Mouse (Mus musculus): Measurements from ENCODE around the gene Cyp2d11. TPM values are rescaled to one million over a fixed set of nuclear protein-coding genes. Genes with fewer than 3 reads are reported as not detected.

The Cyp2d11 gene
- polyA plus RNA-seq, 1 experiment from 2014 or later, result not detected

Small RNA genes lying within 50 kb of the gene (microRNA-seq; reads per million reads assigned to microRNA genes)
- gene Gm25990, result not detected
- not detected for gene Gm27331
- not detected for gene Mir7684

Other genes starting within 250 kb of the Cyp2d11 start
- gene Srebf2, start 246.8 kb downstream of the Cyp2d11 start, polyA plus RNA-seq (2015; fragmentation: Nextera tagmentation; extraction: Ambion mirVana), result 126 and 147 TPM in 2 replicates
- 0.44 and 0.45 TPM in 2 replicates for gene Shisa8, start 181.2 kb downstream of the Cyp2d11 start, polyA plus RNA-seq (2015; fragmentation: Nextera tagmentation; extraction: Ambion mirVana)
- gene Tnfrsf13c, start 169.7 kb downstream of the Cyp2d11 start, polyA plus RNA-seq (2015; fragmentation: Nextera tagmentation; extraction: Ambion mirVana), result 0.10 TPM in 1 of 2 replicates, not detected in the other
- gene Cenpm, start 149.3 kb downstream of the Cyp2d11 start, polyA plus RNA-seq (2015; fragmentation: Nextera tagmentation; extraction: Ambion mirVana), result 78.8 and 84.2 TPM in 2 replicates
- gene 1500009C09Rik, start 141.6 kb downstream of the Cyp2d11 start, polyA plus RNA-seq (2015; fragmentation: Nextera tagmentation; extraction: Ambion mirVana), result 0.10 TPM in 1 of 2 replicates, not detected in the other
- gene Sept3, start 119.1 kb downstream of the Cyp2d11 start, polyA plus RNA-seq (2015; fragmentation: Nextera tagmentation; extraction: Ambion mirVana), result 13.6 and 14.0 TPM in 2 replicates
- 0.18 and 0.35 TPM in 2 replicates for gene Wbp2nl, start 95.1 kb downstream of the Cyp2d11 start, polyA plus RNA-seq (2015; fragmentation: Nextera tagmentation; extraction: Ambion mirVana)
- gene Naga, start 55.1 kb downstream of the Cyp2d11 start, polyA plus RNA-seq (2015; fragmentation: Nextera tagmentation; extraction: Ambion mirVana), result 61.1 and 61.7 TPM in 2 replicates
- gene Pheta2, start 55.1 kb downstream of the Cyp2d11 start, polyA plus RNA-seq (2015; fragmentation: Nextera tagmentation; extraction: Ambion mirVana), result 11.0 and 12.0 TPM in 2 replicates
- gene Smdt1, start 55.1 kb downstream of the Cyp2d11 start, polyA plus RNA-seq (2015; fragmentation: Nextera tagmentation; extraction: Ambion mirVana), result 296 and 297 TPM in 2 replicates
- 428 and 459 TPM in 2 replicates for gene Ndufa6, start 39.7 kb downstream of the Cyp2d11 start, polyA plus RNA-seq (2015; fragmentation: Nextera tagmentation; extraction: Ambion mirVana)
- 12.9 and 18.6 TPM in 2 replicates for gene Cyp2d22, start 13.8 kb downstream of the Cyp2d11 start, polyA plus RNA-seq (2015; fragmentation: Nextera tagmentation; extraction: Ambion mirVana)
- gene Cyp2d10, start 13.2 kb upstream of the Cyp2d11 start, polyA plus RNA-seq (2015; fragmentation: Nextera tagmentation; extraction: Ambion mirVana), result 0.27 and 0.49 TPM in 2 replicates
- 0.25 TPM in 1 of 2 replicates, not detected in the other for gene Cyp2d9, start 39.4 kb upstream of the Cyp2d11 start, polyA plus RNA-seq (2015; fragmentation: Nextera tagmentation; extraction: Ambion mirVana)
- gene Cyp2d12, start 161.1 kb upstream of the Cyp2d11 start, polyA plus RNA-seq (2015; fragmentation: Nextera tagmentation; extraction: Ambion mirVana), result not detected in 2 replicates
- not detected in 2 replicates for gene Cyp2d34, start 226.9 kb upstream of the Cyp2d11 start, polyA plus RNA-seq (2015; fragmentation: Nextera tagmentation; extraction: Ambion mirVana)